Mouse (Mus musculus) c-Kit-positive CD71-positive TER-119-negative erythroid progenitor cells, embryonic 14.5 days (primary cell): ENCODE results near the gene Tgfb2.

Experiments
- DNase-seq: peaks from one replicate; pipeline ENCODE4 v3.0.0-alpha.2; 2013; ENCODE audit warnings: low read depth

Gene Tgfb2

GRCm38 (mm10) chr1:186705915-186706248 is at the start of gene Tgfb2:
Gene Tgfb2, minus strand, starts transcription at chr1:186705989.
- no peak for DNase-seq

GRCm38 (mm10) chr1:186749675-186750283 is 44.0 kb upstream of the Tgfb2 start:
- peak; percentile 5 for DNase-seq

- peak; percentile 83 for DNase-seq
Measured at GRCm38 (mm10) chr1:186748724-186749653, 43.2 kb upstream of the Tgfb2 start, which contains the start of gene Rrp15. Gene Rrp15, minus strand, starts transcription at chr1:186749358.

GRCm38 (mm10) chr1:186739828-186740227 is 34.0 kb upstream of the Tgfb2 start:
- no peak for DNase-seq

GRCm38 (mm10) chr1:186735537-186735936 is 29.7 kb upstream of the Tgfb2 start:
- DNase-seq, result no peak

- no peak for DNase-seq
Measured at GRCm38 (mm10) chr1:186733052-186733451, 27.3 kb upstream of the Tgfb2 start.

- DNase-seq, result no peak
Measured at GRCm38 (mm10) chr1:186728778-186729177, 23.0 kb upstream of the Tgfb2 start.

GRCm38 (mm10) chr1:186726117-186726516 is 20.3 kb upstream of the Tgfb2 start:
- no peak for DNase-seq

GRCm38 (mm10) chr1:186722299-186722698 is 16.5 kb upstream of the Tgfb2 start:
- DNase-seq, result no peak

GRCm38 (mm10) chr1:186721846-186722245 is 16.1 kb upstream of the Tgfb2 start:
- DNase-seq, result peak; percentile 75

- no peak for DNase-seq
Measured at GRCm38 (mm10) chr1:186721166-186721565, 15.4 kb upstream of the Tgfb2 start.

- no peak for DNase-seq
Measured at GRCm38 (mm10) chr1:186719708-186720107, 13.9 kb upstream of the Tgfb2 start.

GRCm38 (mm10) chr1:186718881-186719280 is 13.1 kb upstream of the Tgfb2 start:
- DNase-seq, result no peak

- DNase-seq, result no peak
Measured at GRCm38 (mm10) chr1:186714980-186715896, 9.4 kb upstream of the Tgfb2 start.

- no peak for DNase-seq
Measured at GRCm38 (mm10) chr1:186714215-186714614, 8.4 kb upstream of the Tgfb2 start.

- DNase-seq, result peak; percentile 24
Measured at GRCm38 (mm10) chr1:186712802-186713471, 7.1 kb upstream of the Tgfb2 start.

GRCm38 (mm10) chr1:186705203-186705914 is 430 bp downstream of the Tgfb2 start:
- no peak for DNase-seq

- DNase-seq, result no peak
Measured at GRCm38 (mm10) chr1:186703980-186704701, 1.6 kb downstream of the Tgfb2 start.

- no peak for DNase-seq
Measured at GRCm38 (mm10) chr1:186703256-186703979, 2.4 kb downstream of the Tgfb2 start.
